Mouse (Mus musculus) adrenal gland, postnatal 10 days (tissue): ENCODE results near the gene Gm1979. TPM values are rescaled to one million over a fixed set of nuclear protein-coding genes. Genes with fewer than 3 reads are reported as not detected.
"Not testable (repeated sequence)": the region's sequence is repeated elsewhere in the genome, so short reads cannot be mapped to it uniquely, and the experiment has no call there.

Experiments used
- DNase-seq: peaks from one replicate; pipeline ENCODE4 v3.0.0; 2021; ENCODE audit warnings: mixed read lengths
- long read RNA-seq, 2 experiments: library from polyadenylated mRNA; stranded (forward); transcript quantifications; one replicate each; pipeline ENCODE4 v2.0.0; 2021
- total RNA-seq, 2 experiments: library from RNA; stranded (reverse); gene quantifications; 2 replicates each; pipeline ENCODE4 v1.2.3; 2021

Gene Gm1979
- total RNA-seq = not detected
- long read RNA-seq, experiment 1 = 0 reads
- long read RNA-seq, experiment 2 = 0 reads

- not testable (repeated sequence) for DNase-seq
Measured at GRCm38 (mm10) chr5:26004698-26005097, at the start of gene Gm1979. Gm1979 (minus strand) TSS chr5:26004798.

GRCm38 (mm10) chr5:26039458-26039857 is 34.9 kb upstream of the Gm1979 start, which contains the start of gene Speer4a:
Speer4a (minus strand) TSS chr5:26039558.
- not testable (repeated sequence) for DNase-seq

DNA sequence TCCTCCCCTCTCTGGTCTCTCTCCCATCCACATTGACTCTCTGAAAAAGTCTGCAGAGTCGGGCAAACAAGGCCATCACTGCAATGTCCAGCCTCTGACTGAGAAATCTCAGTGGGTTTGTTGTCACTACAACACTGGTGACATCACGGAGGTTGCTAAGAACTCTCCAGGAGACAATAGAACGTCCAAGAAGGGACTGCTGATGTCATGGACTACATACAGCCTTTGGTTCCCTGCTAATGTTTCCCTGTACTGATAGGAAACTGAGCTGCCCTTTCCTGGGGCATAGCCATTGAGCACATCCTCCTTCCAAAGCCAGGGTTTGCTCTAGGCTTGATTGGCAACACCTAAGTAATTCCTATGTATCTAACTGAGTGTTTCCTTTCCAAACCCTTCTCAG is 18.2 kb upstream of the Gm1979 start, which contains the start of gene Gm5862:
Gene Gm5862 (minus strand): TSS at position 101 of the 400 bp plus-strand sequence.
- DNase-seq = not testable (repeated sequence)

DNA sequence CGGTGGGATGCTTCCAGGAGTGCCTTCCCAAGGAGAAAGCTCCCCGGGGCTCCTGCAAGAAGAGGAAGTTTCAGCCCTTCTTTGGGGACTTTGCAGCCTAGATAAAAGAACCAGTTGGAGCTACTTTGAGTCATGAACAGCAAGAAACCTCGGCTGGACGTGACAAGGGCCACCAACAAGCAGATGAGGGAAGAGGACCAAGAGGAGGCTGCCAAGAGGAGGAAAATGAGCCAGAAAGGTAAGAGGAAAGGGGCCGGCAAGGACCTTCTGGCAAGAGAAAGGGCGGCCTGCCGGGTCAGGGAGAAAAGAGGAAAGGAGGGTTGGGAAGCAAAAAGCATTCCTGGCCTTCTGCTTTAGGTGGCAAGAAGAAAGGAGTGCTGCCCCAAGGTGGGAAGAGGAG is 3.1 kb upstream of the Gm1979 start:
- not testable (repeated sequence) for DNase-seq

DNA sequence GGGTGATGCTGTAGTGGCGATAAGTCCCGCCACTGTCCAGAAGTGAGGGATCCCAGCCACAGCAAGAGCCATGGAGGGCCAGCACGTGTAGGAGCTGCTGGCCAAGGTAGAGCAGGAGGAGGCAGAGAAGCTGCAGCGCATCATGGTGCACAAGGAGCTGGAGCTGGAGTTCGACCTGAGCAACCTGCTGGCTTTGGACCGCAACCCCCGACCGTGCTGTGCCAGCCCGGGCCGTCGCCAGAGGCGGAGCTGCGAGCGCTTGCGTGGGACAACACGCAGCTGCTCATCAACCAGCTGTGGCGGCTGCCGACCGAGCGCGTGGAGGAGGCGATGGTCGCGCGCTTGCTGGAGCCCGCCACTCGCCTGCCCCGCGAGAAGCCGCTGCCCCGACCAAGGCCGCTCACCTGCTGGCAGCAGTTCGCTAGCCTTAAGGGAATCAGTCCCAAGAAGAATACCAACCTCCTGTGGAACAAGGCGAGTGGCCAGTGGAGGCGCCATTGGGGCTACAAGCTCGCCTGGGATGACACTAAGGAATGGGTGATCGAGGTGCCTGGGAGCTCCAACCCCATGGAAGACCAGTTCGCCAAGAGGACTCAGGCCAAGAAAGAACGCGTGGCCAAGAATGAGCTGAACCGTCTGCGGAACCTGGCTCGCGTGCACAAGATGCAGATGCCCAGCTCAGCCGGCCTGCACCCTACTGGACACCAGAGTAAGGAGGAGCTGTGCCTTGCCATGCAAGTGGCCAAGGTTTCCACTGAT is 2.5 kb upstream of the Gm1979 start:
- peak; percentile 29 for DNase-seq

GRCm38 (mm10) chr5:25988550-25988949 is 16.0 kb downstream of the Gm1979 start, which contains the start of gene Gm21698:
Gm21698 (minus strand) TSS chr5:25988650.
- DNase-seq = not testable (repeated sequence)

- DNase-seq = not testable (repeated sequence)
Measured at GRCm38 (mm10) chr5:25972563-25972962, 32.0 kb downstream of the Gm1979 start, which contains the start of gene Gm21680. Gm21680 (minus strand) TSS chr5:25972663.

GRCm38 (mm10) chr5:25957050-25957449 is 47.5 kb downstream of the Gm1979 start:
- not testable (repeated sequence) for DNase-seq

- peak; percentile 10 for DNase-seq
Measured at GRCm38 (mm10) chr5:25956611-25957010, 48.0 kb downstream of the Gm1979 start.

DNA sequence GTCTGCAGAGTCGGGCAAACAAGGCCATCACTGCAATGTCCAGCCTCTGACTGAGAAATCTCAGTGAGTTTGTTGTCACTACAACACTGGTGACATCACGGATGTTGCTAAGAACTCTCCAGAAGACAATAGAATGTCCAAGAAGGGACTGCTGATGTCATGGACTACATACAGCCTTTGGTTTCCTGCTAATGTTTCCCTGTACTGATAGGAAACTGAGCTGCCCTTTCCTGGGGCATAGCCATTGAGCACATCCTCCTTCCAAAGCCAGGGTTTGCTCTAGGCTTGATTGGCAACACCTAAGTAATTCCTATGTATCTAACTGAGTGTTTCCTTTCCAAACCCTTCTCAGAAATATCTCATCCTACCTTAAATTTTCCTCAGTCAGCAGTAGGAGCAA is 50.3 kb downstream of the Gm1979 start, which contains the start of gene Gm21671:
Gene Gm21671 (minus strand): TSS at position 101 of the 400 bp plus-strand sequence.
- DNase-seq = not testable (repeated sequence)

Other genes starting within 250 kb of the Gm1979 start
- gene Actr3b, start 244.8 kb downstream of the Gm1979 start, total RNA-seq = 1 to 10 TPM; 7.2 to 7.7 TPM
- under 1 TPM in 1 of 2 experiments, not detected in 1; 0.12 TPM for gene Gm21663, start 62.4 kb downstream of the Gm1979 start, total RNA-seq
- gene Gm21671, start 50.4 kb downstream of the Gm1979 start, total RNA-seq = not detected
- gene Gm21680, start 32.1 kb downstream of the Gm1979 start, total RNA-seq = not detected
- gene Gm21698, start 16.1 kb downstream of the Gm1979 start, total RNA-seq = not detected
- not detected for gene Gm5862, start 18.1 kb upstream of the Gm1979 start, total RNA-seq
- gene Speer4a, start 34.8 kb upstream of the Gm1979 start, total RNA-seq = under 1 TPM in 1 of 2 experiments, not detected in 1; 0.18 TPM
- gene Gm7347, start 53.8 kb upstream of the Gm1979 start, total RNA-seq = not detected
- not detected for gene Gm10471, start 84.5 kb upstream of the Gm1979 start, total RNA-seq
- gene 5031410I06Rik, start 100.6 kb upstream of the Gm1979 start, total RNA-seq = not detected
- gene Gm10220, start 116.6 kb upstream of the Gm1979 start, total RNA-seq = not detected